Mouse (Mus musculus) regulatory T cell (primary cell): ENCODE results near the gene Gm17657.

Experiments used
- in situ Hi-C: fragments of 300-600 bp; cut with MboI, MseI; formaldehyde crosslinking; loops from one replicate; pipeline ENCODE4 v1.15.1; 2025; ENCODE audit warnings: high pct_unique_total_duplicates

Gm17657 gene

DNA sequence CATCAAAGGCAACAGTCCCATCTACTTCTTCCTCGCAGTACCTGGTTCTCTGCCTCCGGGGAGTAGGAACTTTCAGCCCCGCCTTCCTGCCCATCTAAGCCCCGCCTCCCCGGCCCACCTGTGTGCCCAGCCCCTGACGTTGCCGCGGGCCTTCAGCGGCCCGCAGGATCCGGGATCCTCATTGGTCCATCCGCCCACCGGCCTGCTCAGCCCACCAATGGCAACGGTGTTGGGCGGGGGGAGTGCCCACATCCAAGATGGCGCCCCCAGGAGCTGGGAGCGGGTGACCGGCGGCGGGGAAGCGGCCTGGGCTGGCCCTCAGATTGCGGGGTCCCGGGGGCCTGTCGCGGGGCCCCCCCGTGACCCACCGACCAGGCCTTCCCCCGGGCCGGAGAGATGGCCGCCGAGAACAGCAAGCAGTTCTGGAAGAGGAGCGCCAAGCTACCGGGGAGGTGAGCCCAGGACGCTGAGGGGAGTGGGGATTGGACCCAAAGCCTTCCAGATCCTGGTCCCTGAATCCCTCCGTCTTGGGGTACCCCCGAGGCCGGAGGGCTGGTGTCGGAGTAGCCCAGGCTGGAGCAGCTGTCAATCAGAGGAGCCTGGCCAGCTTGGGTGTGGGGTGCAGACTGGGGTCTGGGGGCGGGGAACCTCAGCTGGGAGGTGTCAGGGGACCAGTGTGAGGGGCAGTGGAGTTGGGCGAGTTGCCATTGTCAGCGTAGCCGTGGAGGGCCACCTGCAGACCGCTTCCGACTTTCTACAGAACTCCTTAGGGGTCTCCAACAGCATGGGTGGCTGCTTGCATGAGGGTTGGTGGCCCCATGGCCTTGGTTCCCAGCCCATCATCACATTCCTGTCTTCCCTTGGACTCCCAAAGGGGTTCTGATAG lies at the start of gene Gm17657, which contains the start of gene Tbc1d22b:
TSS of gene Gm17657 (minus strand) at position 96 of the 886 bp plus-strand sequence.
TSS of gene Tbc1d22b (plus strand) at position 243 of the 886 bp plus-strand sequence.
- in situ Hi-C loops = no loop called here

DNA sequence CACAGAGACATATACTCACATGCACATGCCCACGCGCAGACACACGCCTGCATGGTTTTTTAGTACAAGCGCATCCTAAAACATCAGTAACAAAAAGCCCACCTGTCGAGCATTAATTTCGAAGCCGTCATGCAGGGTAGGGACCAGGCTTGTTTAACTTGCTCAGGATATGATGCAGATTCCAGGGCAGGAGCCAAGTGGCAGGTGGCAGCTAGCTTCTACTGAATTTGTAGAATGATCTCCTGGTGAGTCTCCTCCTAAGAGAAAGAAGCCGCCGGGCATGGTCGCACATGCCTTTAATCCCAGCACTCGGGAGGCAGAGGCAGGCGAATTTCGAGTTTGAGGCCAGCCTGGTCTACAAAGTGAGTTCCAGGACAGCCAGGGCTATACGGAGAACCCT lies 49.6 kb upstream of the Gm17657 start:
- in situ Hi-C loops = no loop called here

GRCm38 (mm10) chr17:29596771-29597132 lies 47.3 kb upstream of the Gm17657 start:
- in situ Hi-C loops = no loop called here

DNA sequence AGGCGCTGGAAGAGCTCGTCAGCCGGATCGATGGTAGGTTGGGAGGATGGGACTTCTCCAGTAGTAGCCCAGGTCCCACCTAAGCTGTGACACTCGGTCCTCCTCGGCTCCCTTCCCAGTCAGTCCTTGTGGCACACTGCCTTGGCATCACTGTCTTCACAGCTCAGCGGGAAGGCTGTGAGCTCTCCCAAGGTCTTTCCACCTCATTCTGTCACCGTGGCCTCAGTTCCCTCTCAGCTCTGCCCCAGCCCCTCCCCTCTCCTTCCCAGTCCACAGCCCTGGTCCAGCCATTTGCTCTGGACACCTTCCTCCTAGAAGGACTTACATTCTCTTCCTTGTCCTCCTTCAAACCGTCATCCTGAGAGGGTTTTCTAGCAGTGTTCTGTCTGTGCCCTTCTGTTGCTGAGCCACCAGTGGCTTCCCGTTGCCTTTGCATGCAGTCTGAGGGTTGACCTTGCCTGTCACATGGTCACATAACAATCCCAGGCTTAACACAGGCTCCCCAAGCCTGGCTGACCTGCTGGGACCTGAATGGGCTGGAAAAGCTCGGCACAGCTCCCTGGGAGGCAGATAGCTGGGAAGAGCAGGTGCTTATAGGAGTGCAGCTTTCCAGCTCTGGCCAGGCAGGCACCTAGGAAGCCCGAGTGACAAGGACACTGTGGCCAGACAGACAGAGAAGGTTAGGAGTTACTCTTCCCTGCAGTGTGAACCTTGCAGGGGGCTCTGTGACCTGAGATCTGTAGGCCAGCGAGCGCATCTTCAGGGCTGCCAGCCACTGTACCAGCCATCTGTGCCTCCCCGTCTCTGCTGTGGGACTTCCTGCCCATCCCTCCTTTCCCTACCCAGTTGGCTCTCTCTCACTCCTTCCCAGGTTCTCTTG lies 46.7 kb upstream of the Gm17657 start:
- in situ Hi-C loops = no loop called here

GRCm38 (mm10) chr17:29589221-29589898 lies 39.9 kb upstream of the Gm17657 start:
- in situ Hi-C loops = no loop called here

DNA sequence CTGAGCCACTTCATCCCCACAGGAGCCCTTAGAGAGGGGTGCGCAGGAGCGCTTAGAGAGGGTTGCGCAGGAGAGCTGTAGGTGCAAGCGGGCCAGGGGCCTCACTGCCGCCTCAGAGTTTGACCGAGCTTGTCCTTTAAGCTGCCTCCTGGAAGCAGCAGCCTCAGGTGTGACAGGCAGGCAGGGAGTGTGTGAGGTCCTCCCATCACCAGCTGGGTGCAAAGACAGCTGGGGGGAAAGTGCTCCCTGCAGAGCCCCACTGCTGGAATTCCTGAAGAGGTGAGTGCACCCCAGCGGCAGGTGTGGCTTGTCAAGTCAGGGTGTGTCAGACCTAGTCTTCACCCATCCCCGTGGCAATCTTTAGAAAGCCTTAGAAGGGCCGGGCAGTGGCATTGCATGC lies 37.5 kb upstream of the Gm17657 start:
- in situ Hi-C loops = no loop called here

DNA sequence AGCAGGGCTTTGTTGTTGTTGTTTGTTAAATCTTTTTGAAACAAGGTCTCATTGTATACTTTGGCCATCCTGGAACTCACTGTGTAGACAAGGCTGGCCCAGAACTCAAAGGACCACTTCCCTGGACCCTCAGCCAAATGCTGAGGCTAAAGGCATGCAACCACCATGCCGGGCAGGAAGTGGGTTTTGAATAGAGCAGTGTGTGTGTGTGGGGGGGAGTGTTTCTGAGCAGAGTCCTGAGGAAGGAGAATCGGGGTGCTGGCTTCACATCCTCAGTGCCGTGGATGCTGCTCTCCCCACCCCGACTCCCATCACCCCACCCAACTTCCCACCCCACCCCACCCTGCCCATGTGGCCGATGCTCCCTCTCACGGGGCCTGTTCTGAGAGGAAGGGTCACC lies 36.0 kb upstream of the Gm17657 start:
- in situ Hi-C loops = no loop called here

- in situ Hi-C loops = no loop called here
These were observed 35.3 kb upstream of the Gm17657 start for GRCm38 (mm10) chr17:29584737-29585136.

DNA sequence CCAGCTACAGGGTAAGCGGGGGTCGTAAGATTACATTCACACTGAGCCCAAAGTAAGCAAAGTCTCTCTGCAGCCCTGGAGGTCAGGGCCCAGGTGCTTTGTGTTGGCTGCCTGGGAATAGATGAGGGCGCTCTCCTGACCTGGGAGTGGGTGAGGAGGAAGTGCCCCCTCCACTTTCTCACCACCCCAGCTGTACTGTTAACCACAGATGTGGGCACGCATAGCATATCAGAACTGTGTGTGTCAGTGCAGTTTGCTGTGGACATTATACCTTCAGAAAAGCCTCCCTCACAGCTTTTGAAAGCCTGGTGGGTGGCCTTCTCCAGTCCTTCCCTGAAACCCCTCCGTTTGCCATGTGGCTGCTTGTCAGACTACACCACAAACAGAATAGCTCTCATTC lies 34.9 kb upstream of the Gm17657 start:
- in situ Hi-C loops = no loop called here

- in situ Hi-C loops = no loop called here
These were observed 34.1 kb upstream of the Gm17657 start for GRCm38 (mm10) chr17:29583569-29583968.

DNA sequence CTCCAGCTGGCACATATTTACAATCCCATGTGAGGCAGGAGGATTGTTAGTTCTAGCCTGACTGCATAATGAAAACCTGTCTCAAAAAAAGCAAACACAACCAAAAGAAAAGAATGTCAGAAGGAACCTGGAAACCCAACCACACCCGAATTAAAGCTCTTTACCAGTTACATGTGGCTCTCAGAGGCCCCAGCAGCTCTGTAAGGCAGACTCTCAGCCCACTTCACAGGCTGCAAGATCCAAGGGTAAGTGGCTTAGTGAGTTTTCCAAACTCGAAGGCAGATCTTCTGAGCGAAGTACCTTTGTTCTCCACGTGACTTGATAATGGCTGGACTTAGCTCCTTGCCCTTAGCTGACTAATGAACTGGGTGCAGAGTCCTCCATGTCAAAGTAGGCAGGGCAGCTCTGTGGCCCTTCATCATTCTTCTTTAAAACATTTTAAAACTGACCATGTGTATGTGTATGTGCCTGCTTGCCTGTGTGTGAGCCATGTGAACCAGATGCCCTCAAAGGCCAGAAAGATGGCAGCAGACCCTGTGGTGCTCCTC lies 30.2 kb upstream of the Gm17657 start:
- in situ Hi-C loops = no loop called here

DNA sequence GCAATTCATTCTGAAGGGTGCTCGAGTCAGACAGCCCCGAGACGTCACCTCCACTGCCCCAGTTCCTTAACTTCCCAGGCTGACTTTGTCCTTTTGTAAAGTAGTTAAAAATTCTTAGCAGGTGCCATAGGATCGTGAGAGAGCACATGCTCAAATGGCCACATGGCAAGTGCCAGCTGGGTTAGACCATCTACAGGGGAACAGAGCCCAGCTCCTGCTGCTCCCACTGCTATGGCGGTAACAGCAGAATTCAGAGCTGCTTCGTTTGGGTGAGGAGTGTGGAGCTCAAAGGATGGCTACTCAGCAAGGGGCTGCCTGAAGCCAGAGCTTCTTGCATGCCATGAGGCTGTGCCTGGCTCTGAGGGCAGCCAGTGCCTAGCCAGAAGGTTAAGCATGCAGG lies 20.4 kb upstream of the Gm17657 start:
- in situ Hi-C loops = no loop called here

GRCm38 (mm10) chr17:29568435-29568834 lies 19.0 kb upstream of the Gm17657 start:
- in situ Hi-C loops = no loop called here

DNA sequence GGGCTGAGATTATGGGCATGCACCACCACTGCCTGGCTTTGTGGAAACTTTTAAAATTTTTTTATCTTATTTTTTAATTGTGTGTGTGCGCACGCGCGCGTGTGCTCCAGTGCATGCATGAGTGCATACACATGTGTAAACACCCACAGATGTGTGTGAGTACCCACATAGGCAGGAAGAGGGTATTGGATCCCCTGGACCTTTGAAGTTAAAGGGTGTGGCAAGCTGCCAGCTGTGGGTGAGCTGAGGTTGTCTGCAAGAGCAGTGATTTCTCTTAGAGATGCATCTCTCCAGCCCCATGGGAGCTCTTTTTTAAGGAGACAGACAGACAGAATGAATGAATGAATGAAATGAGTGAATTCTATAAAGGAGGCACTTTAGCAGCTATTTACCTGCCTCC lies 16.1 kb upstream of the Gm17657 start:
- in situ Hi-C loops = no loop called here

DNA sequence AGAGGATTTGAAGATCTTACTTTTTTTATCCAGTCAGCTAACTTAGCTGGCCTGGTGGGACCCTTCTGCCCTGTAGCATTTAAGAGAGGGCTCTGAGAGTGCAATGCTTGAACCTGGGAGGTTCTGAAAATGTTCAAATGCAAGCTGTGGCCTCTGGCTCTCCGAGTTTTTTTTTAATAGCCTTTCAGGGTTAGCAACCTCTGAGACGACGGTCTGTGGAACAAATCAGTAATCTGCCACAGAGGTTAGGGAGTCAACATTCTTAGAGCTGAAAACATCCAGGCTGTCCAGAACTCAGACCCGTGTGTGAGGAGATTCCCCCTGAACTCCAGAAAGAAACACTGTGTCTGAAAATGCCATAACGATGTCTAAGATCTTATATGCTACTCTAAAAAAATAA lies 9.0 kb upstream of the Gm17657 start:
- in situ Hi-C loops = no loop called here

GRCm38 (mm10) chr17:29556893-29557292 lies 7.5 kb upstream of the Gm17657 start:
- in situ Hi-C loops = no loop called here

GRCm38 (mm10) chr17:29556456-29556855 lies 7.0 kb upstream of the Gm17657 start:
- in situ Hi-C loops = no loop called here

DNA sequence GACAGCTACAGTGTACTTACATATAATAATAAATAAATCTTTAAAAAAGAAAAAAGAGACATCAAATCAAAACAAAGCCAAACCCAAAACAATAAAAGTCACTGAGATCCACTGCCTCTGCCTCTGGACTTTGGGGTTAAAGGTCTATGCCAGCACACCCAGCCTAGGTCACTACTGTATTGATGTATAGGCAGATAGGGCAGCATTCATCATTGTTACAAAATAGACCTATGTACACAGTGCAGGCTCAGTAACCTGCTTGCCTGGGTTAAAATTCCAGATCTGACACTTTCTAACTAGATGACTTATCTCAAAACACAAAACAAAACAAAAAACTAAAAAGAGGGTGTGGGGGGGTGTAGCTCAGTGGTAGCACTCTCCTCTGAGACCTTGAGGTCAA lies 4.7 kb upstream of the Gm17657 start:
- in situ Hi-C loops = no loop called here

- in situ Hi-C loops = no loop called here
These were observed 2.8 kb upstream of the Gm17657 start, which contains the start of gene Tmem217 for GRCm38 (mm10) chr17:29552162-29552732. Gene Tmem217, minus strand, starts transcription at chr17:29552385.

DNA sequence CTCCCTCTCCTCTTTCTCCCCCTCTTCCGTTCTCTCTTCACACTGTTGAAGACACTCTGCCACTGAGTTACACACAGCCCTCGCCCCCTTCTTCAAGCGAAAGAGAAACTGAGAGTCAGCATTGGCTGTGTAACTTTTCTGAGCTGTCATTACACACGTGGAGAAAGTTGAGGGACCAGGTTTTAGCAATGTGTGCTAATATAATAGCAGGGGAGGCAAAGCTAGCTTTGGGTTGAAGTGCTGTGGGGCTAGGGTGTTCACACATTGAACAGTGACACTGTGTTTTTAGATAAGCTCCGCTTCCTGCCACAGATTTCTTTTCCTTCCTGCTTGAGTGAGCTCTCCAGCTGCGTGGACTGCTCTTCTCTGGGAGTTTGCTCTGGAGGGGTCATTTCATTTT lies 1.6 kb upstream of the Gm17657 start:
- in situ Hi-C loops = no loop called here

DNA sequence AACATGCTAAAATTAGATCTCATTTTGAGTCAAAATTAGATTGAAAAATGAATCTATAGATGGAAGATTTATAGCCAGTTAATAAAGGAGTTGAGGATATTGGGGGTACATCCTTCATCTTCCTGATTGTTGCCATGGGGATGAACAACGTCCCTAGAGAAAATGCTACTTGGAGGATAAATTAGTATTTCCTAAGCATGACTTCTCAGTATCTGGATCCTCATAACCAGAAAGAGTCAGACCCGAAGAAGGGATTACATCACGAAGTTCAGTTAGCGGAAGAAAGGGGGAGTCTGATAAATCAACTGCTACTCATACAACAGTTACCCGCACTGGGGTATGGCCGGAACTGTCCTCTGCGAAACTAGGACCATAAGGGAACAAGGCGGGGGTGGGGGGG lies 444 bp downstream of the Gm17657 start:
- in situ Hi-C loops = no loop called here
